Mouse (Mus musculus) embryo, embryonic 10 days (tissue): ENCODE measurements around the gene Sh3bp4.

Source experiments
- DNase-seq: peaks from one replicate; pipeline ENCODE4 v3.0.0-alpha.2; 2015; ENCODE audit warnings: low spot score

The Sh3bp4 gene

DNA sequence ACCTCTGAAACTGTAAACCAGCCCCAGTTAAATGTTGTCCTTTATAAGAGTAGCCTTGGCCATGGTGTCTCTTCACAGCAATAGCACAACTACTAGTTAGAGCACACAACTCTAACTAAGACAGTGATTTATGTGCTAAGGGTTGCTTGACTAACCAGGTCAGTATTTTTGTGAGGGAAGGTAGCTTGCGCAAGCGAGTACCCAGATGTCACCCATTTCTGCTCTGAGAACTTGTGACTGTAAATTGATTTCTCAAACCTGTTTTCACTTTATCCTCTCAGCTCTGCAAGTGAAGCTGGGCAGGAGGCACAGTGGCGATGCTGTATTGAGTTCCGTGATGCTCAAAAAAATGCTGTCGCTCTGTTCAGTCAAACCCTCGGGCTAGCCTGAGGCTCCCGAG, 117.2 kb downstream of the Sh3bp4 start:
- DNase-seq, result no peak

DNA sequence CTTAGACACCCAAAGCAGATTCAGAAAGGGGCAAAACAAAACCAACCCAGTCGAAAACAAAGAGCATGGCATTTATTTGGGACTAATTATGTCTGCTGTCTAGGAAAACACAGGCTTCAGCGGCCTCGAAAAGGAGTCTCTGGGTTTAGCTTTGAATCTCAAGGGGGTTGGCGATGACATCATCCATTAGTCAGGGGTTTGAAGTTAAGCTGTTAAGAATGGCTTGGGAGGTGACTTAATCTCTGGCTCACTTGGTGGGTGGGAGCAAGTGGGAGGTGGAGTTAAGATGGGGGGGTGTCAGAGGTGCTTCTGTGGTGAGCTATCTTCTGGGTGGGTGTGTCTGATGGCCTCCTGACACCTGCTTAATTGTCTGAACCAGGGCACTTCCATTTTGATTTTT, 117.9 kb downstream of the Sh3bp4 start:
- no peak for DNase-seq

DNA sequence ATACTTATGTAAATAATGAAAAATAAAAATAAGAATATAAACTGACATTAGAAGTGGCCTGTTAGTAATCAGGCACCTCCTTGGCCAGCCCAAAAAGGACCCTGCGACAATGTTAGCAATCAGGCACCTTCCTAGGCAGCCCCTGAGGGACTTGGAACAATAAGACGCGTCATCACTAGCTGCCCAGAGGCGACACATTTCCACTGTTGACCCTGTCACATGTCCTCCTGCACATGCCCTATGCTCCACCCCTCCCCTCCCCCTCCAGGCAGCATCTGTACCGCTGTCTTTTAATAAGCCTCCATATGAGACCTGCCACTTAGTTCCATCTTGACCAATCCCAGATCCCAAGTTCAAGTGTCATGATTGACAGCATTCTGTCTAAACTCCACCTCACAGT, 119.0 kb downstream of the Sh3bp4 start:
- peak; percentile 48 for DNase-seq

DNA sequence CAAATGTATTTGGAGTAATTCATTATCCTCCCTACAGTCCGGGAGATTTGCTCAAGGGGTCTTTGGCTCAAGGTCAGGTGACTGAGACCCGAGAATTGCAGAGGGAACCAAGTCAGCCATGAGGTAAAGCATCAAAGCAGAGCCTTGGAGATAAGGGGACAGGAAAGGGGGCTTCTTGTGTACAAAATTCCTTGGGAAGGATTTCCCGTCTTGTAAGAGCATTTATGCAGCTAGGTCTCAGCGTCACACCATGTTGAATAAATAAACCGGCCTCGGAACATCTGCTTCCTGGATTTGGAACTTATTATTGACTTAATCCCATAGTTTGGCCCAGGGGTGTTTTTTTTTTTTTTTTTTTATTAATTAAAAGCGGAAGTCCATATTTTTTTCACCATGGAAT, 120.4 kb downstream of the Sh3bp4 start:
- no peak for DNase-seq

DNA sequence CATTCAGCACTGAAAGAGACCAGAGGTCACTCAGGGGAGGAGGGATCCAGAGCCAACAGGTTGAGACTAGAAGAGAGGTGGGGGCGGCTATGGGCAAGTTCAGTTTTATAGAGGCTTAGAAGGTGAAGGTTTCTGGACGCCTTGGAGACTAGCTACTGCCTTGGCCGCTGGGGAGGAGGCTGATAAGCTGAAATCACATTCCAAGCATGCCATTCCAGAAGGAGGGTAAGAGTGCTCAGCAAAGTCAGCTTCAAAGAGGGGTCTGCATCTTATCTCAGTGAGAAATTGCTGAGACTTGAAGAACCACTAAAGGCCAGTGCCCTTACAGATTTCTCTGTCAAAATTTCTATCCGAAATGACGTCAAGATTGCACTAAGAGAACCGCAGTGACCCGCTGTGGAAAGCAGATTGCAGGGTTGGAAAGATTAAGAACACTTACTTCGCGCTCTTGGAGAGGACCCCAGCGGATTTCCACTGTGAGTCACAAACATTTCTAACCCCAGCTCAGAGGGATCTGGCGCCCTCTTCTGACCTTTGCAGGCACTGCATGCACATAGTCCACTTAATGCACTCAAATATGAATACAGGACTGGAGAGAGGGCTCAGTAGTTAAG, 121.0 kb downstream of the Sh3bp4 start:
- DNase-seq, result peak; percentile 84

DNA sequence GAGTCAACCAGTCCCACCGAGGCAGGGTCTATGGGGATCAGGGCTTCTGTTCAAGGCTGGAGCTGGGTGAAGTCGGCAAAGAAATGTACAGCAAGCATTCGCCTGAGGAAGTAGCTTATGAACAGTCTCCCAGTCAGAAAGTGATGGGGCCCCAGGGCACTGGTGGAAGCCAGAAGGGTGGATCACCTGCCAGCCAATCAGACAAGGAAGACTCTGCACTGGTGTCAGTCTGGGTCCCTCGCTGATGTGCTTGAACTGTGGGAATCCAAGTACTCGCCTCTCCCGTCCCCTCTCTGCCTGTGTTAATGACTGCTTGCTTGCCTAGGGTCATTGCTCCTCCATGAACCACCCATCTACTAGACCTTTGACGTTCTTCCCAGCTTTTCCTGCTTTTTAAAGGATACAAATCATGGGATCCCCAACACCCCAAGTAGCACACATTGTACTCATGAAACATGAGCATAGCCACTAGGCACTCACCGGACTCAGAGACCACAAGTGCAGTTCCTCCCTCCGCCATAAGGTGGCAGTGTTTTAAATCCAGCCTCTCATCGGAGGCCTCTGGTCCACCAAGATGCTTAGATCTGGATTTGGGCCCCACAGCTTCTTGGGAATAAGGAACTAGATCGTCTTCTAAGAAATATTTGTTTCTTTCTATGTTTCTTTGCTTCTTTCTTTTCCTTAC, 122.5 kb downstream of the Sh3bp4 start:
- DNase-seq, result peak; percentile 74

DNA sequence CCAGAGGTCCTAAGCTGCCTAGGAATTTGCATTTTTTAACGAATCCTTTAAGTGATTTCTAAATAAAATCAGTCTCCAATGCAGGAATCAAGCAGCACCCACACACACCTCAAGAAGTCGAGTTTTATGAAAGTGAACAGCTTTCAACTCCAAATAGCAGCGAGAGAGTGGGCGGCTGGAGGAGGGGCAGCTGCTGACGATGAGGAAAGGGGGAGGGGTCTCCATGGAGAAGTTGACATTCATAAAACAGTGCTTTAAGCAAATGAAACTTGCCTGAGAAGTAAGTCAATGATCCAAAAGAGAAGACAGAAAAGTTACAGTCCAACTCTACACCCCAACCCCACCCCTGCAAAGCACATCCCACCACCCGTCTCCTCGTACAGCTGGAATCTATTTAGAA, 123.4 kb downstream of the Sh3bp4 start:
- no peak for DNase-seq

DNA sequence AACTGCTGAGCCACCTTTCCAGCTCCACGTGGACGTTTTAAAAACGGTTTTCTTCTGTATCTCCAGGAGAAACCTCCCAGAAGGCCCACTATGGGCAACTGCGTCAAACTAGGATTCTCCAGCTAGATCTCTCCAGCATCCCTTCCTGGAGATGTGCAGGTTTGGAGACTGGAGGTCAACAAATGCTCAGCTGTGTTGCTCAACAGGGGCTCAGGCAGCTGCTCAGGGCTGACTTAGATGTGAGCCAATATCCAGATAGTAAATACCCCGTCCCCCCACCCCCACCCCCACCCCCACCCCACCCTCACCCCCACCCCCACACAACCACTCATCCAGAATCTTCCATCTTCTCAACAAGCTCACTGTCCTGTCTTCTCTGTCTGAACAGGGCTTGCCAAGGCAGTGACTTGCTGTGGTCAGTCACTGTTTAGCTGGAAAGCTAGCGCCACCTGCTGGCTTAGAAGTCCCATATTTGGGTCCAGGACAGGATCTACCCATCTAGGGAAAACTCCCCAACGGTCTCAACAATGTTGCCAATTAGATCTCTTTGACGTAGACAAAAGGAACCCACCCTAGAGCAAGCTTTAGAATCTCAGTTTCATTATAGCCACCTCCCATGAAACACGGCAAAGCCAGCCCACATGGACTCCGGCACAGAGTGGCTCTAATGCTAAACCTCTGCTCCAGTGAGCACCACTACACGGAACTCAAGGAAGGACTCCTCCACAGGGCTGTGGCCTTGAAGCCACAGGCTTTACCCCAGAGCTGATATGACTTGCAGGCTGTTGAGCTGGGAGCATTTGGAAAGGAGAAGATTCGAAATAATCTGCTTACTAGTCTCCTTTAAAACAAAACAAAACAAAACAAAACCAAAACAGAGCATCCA, 125.9 kb downstream of the Sh3bp4 start:
- peak; percentile 95 for DNase-seq
